Mouse (Mus musculus): Measurements from ENCODE around the gene Entr1. TPM values are rescaled to one million over a fixed set of nuclear protein-coding genes. Genes with fewer than 3 reads are reported as not detected.

Gene Entr1
- polyA plus RNA-seq (2012) = 75.4 and 97.5 TPM in 2 replicates

DNA sequence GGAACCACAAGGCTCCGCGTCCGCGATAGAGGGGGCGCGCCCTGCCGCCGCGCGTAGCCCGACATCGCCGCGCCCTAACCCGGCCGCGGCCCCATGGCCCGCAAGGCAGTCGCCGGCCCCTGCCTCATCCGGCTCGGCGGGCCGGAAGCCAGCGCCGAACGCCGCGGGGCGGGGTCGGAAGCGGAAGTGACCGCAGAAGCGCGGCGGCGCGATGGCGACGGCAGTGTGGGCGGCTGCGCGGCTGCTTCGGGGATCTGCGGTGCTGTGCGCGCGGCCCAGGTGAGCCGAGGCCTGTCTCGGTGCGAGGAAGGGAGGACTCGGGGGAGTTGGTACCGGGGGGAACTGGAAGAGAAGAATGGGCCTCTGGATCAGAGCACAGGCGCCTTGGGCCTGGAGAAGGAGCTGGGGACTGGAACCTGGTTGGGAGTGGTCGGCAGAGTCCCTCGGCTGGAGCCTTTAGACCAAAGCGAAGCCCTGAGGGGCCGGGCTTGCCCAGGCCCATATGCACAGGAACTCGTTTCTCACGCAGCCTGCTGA, at the start of gene Entr1, which contains the start of gene Pmpca:
TSS of gene Entr1 (minus strand) at position 163 of the 537 bp plus-strand sequence.
TSS of gene Pmpca (plus strand) at position 186 of the 537 bp plus-strand sequence.

GRCm38 (mm10) chr2:26408515-26409356, 19.6 kb upstream of the Entr1 start, which contains the start of gene Inpp5e:
Gene Inpp5e (minus strand): TSS chr2:26409203.

DNA sequence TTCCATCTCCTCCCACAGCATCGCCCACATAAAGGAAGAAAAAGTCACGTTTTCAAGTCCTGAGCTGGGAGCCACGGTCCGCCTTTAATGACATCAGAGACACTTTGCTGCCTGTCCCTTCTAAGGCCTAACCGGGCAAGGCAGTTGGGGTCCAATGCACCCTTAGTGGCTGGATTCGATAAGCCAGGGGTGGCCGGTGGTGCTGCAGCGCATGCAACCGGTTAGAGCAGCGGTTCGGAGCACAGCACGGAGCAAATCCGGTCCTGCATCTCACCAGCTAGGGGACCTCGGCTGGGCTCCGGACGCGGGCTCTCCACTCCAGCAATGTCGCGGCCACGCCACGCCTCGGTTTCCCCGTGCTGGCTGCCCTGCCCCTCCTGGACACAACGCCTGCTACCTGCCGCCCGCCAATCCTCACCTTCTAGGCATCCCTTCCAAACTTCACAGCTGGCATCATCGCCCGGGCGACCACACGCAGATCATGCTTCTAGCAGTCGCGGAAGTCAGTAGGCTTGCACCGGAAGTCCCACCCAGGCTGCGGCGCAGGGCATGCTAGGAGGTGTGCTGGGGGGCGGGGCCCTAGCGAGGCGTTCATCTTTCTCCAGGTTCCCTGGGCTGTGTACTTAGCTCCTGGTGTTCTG, 8.9 kb downstream of the Entr1 start, which contains the start of gene Snapc4:
TSS of gene Snapc4 (minus strand) at position 523 of the 641 bp plus-strand sequence.

DNA sequence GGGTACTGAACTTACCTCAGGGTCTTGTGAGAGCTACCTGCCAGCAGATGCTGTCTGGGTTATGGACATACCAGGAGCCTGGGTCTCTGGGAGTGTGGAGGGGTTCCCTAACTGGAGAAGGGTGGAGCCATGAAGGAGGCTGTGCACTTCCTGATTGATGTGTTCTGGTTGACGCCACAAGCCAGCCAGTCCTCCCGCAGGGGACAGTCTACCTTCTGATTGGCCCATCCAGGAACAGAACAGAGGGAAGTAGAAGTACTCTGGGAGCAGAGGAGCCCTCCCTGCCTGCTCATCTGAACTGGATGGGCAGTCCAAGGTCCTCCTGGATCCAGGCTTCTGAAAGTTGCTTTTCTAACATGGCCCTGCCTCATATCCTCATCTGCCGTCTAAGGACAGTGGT, 28.3 kb downstream of the Entr1 start, which contains the start of gene Card9:
TSS of gene Card9 (minus strand) at position 147 of the 400 bp plus-strand sequence.

DNA sequence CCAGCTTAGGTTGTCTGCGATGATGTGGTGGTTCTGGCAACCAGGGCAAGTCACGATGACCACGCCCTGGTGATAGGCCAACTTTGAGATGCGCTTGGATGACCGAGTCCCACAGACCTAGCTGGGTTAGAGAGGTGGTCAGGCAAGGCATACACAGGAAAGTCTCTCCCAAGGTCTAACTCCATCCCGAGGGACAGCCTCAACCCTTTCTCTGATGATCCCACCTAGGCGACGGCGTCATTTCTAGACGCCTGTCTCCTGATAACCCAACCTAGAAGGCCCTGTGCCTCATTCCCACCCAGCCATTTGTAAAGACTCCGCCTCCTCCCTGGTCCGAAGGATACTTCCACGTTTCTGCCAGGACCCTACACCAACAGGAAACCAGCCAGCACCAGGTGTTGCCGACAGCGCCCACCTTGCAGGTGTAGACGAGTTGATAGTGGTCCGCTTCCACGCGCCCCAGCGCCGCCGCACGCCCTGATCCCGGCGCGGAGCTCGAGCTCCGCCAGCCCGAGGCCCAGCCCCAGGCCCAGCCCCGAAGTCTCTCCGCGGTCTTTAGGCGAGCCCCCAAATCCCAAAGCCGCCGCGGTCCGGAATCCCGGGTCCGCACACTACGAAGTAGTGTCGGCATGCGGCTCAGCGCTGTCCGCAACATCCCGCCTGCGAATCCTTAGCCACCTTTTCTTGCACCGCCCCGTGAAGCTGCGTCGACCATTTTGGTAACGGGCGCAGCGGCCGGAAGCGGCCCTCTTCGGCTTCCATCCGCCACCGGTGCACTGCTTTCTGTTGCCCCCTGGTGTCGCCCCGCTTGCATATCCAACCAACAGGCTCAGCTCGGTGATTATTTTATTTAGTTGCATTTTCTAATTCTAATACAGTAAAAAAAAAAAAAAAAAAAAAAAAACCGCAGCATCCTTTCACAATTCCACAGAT, 37.5 kb downstream of the Entr1 start, which contains the start of gene Dnlz:
TSS of gene Dnlz (minus strand) at position 753 of the 933 bp plus-strand sequence.

Other genes starting within 250 kb of the Entr1 start
- 0.06 TPM in 1 of 2 replicates, not detected in the other for gene Lhx3, start 181.0 kb downstream of the Entr1 start, polyA plus RNA-seq (2012)
- gene Qsox2, start 151.8 kb downstream of the Entr1 start, polyA plus RNA-seq (2012) = 5.6 TPM in 2 replicates
- 0.02 TPM in 2 replicates for gene Ccdc187, start 94.8 kb downstream of the Entr1 start, polyA plus RNA-seq (2012)
- gene Gpsm1, start 73.8 kb downstream of the Entr1 start, polyA plus RNA-seq (2012) = 54.7 and 77.0 TPM in 2 replicates
- gene Dnlz, start 37.2 kb downstream of the Entr1 start, polyA plus RNA-seq (2012) = 18.0 and 21.7 TPM in 2 replicates
- 222 and 257 TPM in 2 replicates for gene Card9, start 28.4 kb downstream of the Entr1 start, polyA plus RNA-seq (2012)
- gene Snapc4, start 8.7 kb downstream of the Entr1 start, polyA plus RNA-seq (2012) = 39.7 and 63.6 TPM in 2 replicates
- 385 and 421 TPM in 2 replicates for gene Pmpca, start within 50 bp of the Entr1 start, polyA plus RNA-seq (2012)
- gene Inpp5e, start 19.9 kb upstream of the Entr1 start, polyA plus RNA-seq (2012) = 13.3 and 16.9 TPM in 2 replicates
- gene Sec16a, start 55.9 kb upstream of the Entr1 start, polyA plus RNA-seq (2012) = 30.5 and 33.9 TPM in 2 replicates
- gene Notch1, start 127.3 kb upstream of the Entr1 start, polyA plus RNA-seq (2012) = 44.7 and 51.9 TPM in 2 replicates
- gene Egfl7, start 190.7 kb upstream of the Entr1 start, polyA plus RNA-seq (2012) = 47.7 and 83.0 TPM in 2 replicates
- 0.26 and 0.64 TPM in 2 replicates for gene Gm20532, start 197.3 kb upstream of the Entr1 start, polyA plus RNA-seq (2012)
- 67.6 and 69.0 TPM in 2 replicates for gene Agpat2, start 215.1 kb upstream of the Entr1 start, polyA plus RNA-seq (2012)
- gene Fam69b, start 239.1 kb upstream of the Entr1 start, polyA plus RNA-seq (2012) = 9.0 and 14.8 TPM in 2 replicates